Mouse (Mus musculus) megakaryocyte progenitor cell, adult 5-6 weeks (primary cell): ENCODE measurements around the gene Gm9913. TPM values are rescaled to one million over a fixed set of nuclear protein-coding genes. Genes with fewer than 3 reads are reported as not detected.
A peak's percentile ranks its signal among the peaks of the same experiment; 100 is the strongest.

Experiments
- ATAC-seq: replicated peaks from 2 replicates; pipeline ENCODE4 v1.8.0; 2016; ENCODE audit warnings: mild to moderate bottlenecking, moderate TSS enrichment, inconsistent platforms; ENCODE audit not compliant: poor library complexity
- total RNA-seq, 2 experiments: library from RNA; stranded (forward) in 1 of 2; stranded (reverse) in 1 of 2; fragments of 157-497, 149-512 nt in 1 of 2; fragments of 200-1000 nt in 1 of 2; gene quantifications; 2 replicates each; pipeline versions ENCODE4 v1.2.3 to v1.2.4; 2015 to 2017

Gene Gm9913
- total RNA-seq, 2 experiments from 2014 or later: not detected

DNA sequence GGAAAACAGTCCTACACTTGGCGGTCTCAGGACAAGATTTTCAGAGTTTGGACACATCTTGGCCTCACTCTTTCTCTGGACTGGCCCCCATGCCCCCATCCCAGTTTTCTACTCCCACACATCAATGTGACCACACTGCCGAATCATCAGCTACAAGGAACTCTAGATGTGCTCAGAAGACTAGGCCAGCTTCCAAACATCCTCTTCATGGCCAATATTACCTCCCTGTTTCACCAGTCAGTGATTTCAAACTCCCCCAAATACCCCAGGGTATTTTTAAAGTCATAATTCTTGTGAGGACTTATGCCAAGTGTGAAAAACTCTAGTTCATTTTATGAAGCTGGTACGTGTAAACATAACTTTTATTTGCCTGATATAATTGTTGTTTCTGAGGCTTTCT, 40.1 kb downstream of the Gm9913 start:
- ATAC-seq: no peak

DNA sequence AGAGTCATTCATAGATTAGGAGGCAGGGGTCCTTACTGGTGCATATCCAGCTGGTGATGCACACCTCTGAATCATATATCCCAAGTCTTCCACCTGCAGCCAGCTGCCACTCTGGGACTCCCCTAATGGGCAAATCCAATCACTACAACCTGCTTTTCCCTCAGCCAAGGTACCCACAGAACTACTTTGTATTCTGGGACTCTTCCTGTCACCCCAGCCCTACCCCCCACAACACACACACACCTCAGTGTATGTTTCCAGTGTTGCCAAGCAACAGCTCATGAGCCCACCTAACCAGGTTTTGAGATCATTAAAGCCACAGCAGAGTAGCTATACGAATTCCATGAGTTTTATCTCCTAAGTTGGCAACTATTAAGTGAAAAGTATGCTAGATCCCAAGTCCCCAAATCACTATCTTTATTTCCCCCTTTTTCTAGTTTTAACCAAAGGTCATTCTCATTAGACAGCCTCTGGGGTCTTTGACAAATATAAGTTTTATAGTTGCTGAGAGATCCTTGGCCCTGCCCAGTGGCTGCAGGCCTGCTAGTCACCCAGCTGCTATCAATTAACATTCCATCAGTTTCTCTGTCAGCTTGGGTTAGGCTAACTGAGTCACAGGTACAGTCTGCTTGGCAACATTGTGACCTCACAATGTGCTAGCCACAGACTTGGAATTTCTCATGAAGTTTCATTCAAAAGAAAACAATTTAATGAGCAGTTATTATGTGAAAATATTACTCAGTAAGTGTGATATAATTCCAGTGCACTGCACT, 44.1 kb downstream of the Gm9913 start:
- ATAC-seq: no peak

DNA sequence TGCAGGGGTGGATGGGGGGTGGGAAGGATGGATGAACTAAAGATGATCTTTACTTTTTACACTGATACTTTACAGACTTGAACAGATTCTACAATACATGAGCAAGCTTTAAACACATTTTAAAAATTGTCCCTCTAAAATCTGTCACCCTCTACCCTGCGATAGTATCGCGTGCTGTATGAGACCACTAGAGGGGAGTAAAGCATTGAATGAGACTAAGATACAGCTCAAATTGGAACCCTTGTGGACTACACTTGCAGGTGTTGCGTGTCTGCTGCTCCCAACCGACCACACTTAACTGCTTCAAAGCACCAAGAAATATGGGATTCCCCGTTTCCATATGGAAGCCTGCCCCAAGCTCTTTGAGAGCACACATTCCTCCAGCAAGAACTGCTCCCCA, 50.9 kb downstream of the Gm9913 start:
- ATAC-seq: peak; percentile 74

Other genes starting within 250 kb of the Gm9913 start
- gene Fbn1, start 2.9 kb downstream of the Gm9913 start, total RNA-seq (2015): 0.05 and 0.10 TPM in 2 replicates
- 0.17 and 0.20 TPM in 2 replicates for gene Fbn1, start 2.9 kb downstream of the Gm9913 start, total RNA-seq (2017)
- gene Cep152, start 120.0 kb downstream of the Gm9913 start, total RNA-seq (2015): 6.4 and 7.1 TPM in 2 replicates
- 19.3 and 20.6 TPM in 2 replicates for gene Cep152, start 120.0 kb downstream of the Gm9913 start, total RNA-seq (2017)
- gene Eid1, start 168.0 kb downstream of the Gm9913 start, total RNA-seq (2015): 74.1 and 74.9 TPM in 2 replicates
- gene Eid1, start 168.0 kb downstream of the Gm9913 start, total RNA-seq (2017): 115 and 118 TPM in 2 replicates
- gene Shc4, start 219.1 kb downstream of the Gm9913 start, total RNA-seq (2015): 0.52 and 0.64 TPM in 2 replicates
- gene Shc4, start 219.1 kb downstream of the Gm9913 start, total RNA-seq (2017): 0.12 and 0.74 TPM in 2 replicates